Mouse (Mus musculus) lung, embryonic 14.5 days (tissue): ENCODE measurements around the gene Ank3. TPM values are rescaled to one million over a fixed set of nuclear protein-coding genes. Genes with fewer than 3 reads are reported as not detected.

Source experiments
- ATAC-seq: fragments of 200-750 bp; cut with Nextera tagmentation; 2 replicates; pipeline ENCODE4 v1.8.0; 2017; ENCODE audit warnings: mild to moderate bottlenecking, moderate TSS enrichment, moderate library complexity; ENCODE audit not compliant: insufficient read depth
- DNase-seq: peaks from one replicate; pipeline ENCODE4 v3.0.0-alpha.2; 2015
- H3K27ac ChIP-seq: fragments of 300-500 bp; sonication (generic); 2 replicates; pipeline ENCODE4 v1.5.1; 2014; ENCODE audit warnings: low read depth, mild to moderate bottlenecking, moderate library complexity
- H3K27me3 ChIP-seq: fragments of 300-500 bp; sonication (generic); 2 replicates; pipeline ENCODE4 v1.6.1; 2014; ENCODE audit warnings: low read length, control low read depth; ENCODE audit not compliant: insufficient read depth
- H3K36me3 ChIP-seq: fragments of 300-500 bp; sonication (generic); 2 replicates; pipeline ENCODE4 v1.6.1; 2014; ENCODE audit warnings: control low read depth; ENCODE audit not compliant: insufficient read depth
- H3K4me1 ChIP-seq: fragments of 300-500 bp; sonication (generic); 2 replicates; pipeline ENCODE4 v1.6.1; 2014; ENCODE audit warnings: antibody characterized with exemption, control low read depth; ENCODE audit not compliant: insufficient read depth
- H3K4me2 ChIP-seq: fragments of 300-500 bp; sonication (generic); 2 replicates; pipeline ENCODE4 v1.6.1; 2014; ENCODE audit warnings: mild to moderate bottlenecking
- H3K4me3 ChIP-seq: fragments of 300-500 bp; sonication (generic); 2 replicates; pipeline ENCODE4 v1.5.1; 2014; ENCODE audit warnings: low read depth, low read length
- H3K9ac ChIP-seq: fragments of 300-500 bp; sonication (generic); 2 replicates; pipeline ENCODE4 v1.6.1; 2014
- H3K9me3 ChIP-seq: fragments of 300-500 bp; sonication (generic); 2 replicates; pipeline ENCODE4 v1.6.1; 2016; ENCODE audit warnings: low read depth, low read length, control low read depth
- CTCF ChIP-seq: IDR thresholded peaks from 2 replicates; pipeline ENCODE4 v1.5.1; 2016; ENCODE audit warnings: antibody characterized with exemption, low read depth
- WGBS: fragments of 180-500 bp; shearing (Covaris S2); extraction: QIAGEN DNeasy Blood & Tissue Kit; methylation state at CpG from one replicate; pipeline ENCODE4 v1.1.7; 2014; 5-methylcytosine and 5-hydroxymethylcytosine counted together
- polyA plus RNA-seq: library from polyadenylated mRNA; unstranded; fragments of >200 nt; fragmentation: Nextera tagmentation; extraction: Ambion mirVana; gene quantifications from 2 replicates; pipeline ENCODE4 v1.2.1, GENCODE M21; 2014

Ank3 gene
- polyA plus RNA-seq, 1 experiment from 2014 or later: 16.2 TPM

GRCm38 (mm10) chr10:69611314-69611713 lies 212.7 kb downstream of the Ank3 start:
- peak overlapping the region; percentile 52; the same call in 1 of the 2 replicates for H3K27ac ChIP-seq
- no peak overlapping the region for H3K9ac ChIP-seq
- no peak for ATAC-seq
- H3K4me1 ChIP-seq: peaks cover 4% of the 10 kb centered on the region; the same call in 1 of the 2 replicates
- H3K4me3 ChIP-seq: no peak overlapping the region
- no peak overlapping the region for H3K4me2 ChIP-seq
- H3K36me3 ChIP-seq: no peaks in the 10 kb centered on the region
- whole genome bisulfite sequencing: 37% methylated on average over 3 of the region's 3 CpGs
- TF ChIP-seq CTCF: no peak
- H3K27me3 ChIP-seq: no peaks in the 10 kb centered on the region
- no peaks in the 10 kb centered on the region for H3K9me3 ChIP-seq
- peak; percentile 40 for DNase-seq

- ATAC-seq (peak; percentile 94), DNase-seq (peak; percentile 96)
- H3K36me3 ChIP-seq: no peaks in the 10 kb centered on the region
- H3K9me3 ChIP-seq: no peaks in the 10 kb centered on the region
- no peak overlapping the region for H3K4me2 ChIP-seq
- 27% methylated on average over 5 of the region's 5 CpGs for WGBS
- H3K4me3 ChIP-seq: no peak overlapping the region
- H3K4me1 ChIP-seq: peaks cover 4% of the 10 kb centered on the region; the same call in 1 of the 2 replicates
- TF ChIP-seq CTCF: no peak
- H3K27ac ChIP-seq: peak overlapping the region; percentile 52; the same call in 1 of the 2 replicates
- no peak overlapping the region for H3K9ac ChIP-seq
- H3K27me3 ChIP-seq: no peaks in the 10 kb centered on the region
Measured at GRCm38 (mm10) chr10:69611839-69612340, 213.3 kb downstream of the Ank3 start.

- no peak for ATAC-seq
- Histone ChIP-seq H3K4me2 (no peak overlapping the region), H3K27ac (no peak overlapping the region), H3K4me3 (no peak overlapping the region), H3K9ac (no peak overlapping the region), H3K36me3 (no peaks in the 10 kb centered on the region), H3K9me3 (no peaks in the 10 kb centered on the region), H3K27me3 (no peaks in the 10 kb centered on the region), H3K4me1 (no peaks in the 10 kb centered on the region)
- no peak for DNase-seq
- no peak for TF ChIP-seq CTCF
- 78% methylated on average over 3 of the region's 3 CpGs for WGBS
Measured at GRCm38 (mm10) chr10:69616953-69617352, 218.4 kb downstream of the Ank3 start.

- H3K4me1 ChIP-seq: no peaks in the 10 kb centered on the region
- DNase-seq: no peak
- 86% methylated on average over 16 of the region's 16 CpGs for WGBS
- TF ChIP-seq CTCF: no peak
- no peak overlapping the region for H3K27ac ChIP-seq
- H3K36me3 ChIP-seq: no peaks in the 10 kb centered on the region
- H3K4me3 ChIP-seq: no peak overlapping the region
- no peaks in the 10 kb centered on the region for H3K27me3 ChIP-seq
- H3K9me3 ChIP-seq: no peaks in the 10 kb centered on the region
- no peak overlapping the region for H3K9ac ChIP-seq
- ATAC-seq: no peak
- no peak overlapping the region for H3K4me2 ChIP-seq
Measured at GRCm38 (mm10) chr10:69617537-69618112, 219.1 kb downstream of the Ank3 start.

GRCm38 (mm10) chr10:69620692-69621382 lies 222.3 kb downstream of the Ank3 start:
- H3K27ac ChIP-seq: no peak overlapping the region
- no peaks in the 10 kb centered on the region for H3K9me3 ChIP-seq
- no peak overlapping the region for H3K9ac ChIP-seq
- DNase-seq: no peak
- no peak for TF ChIP-seq CTCF
- no peak overlapping the region for H3K4me2 ChIP-seq
- 78% methylated on average over 7 of the region's 7 CpGs for WGBS
- no peaks in the 10 kb centered on the region for H3K4me1 ChIP-seq
- H3K36me3 ChIP-seq: no peaks in the 10 kb centered on the region
- no peak for ATAC-seq
- no peaks in the 10 kb centered on the region for H3K27me3 ChIP-seq
- H3K4me3 ChIP-seq: no peak overlapping the region

GRCm38 (mm10) chr10:69627767-69628166 lies 229.2 kb downstream of the Ank3 start:
- Histone ChIP-seq H3K36me3 (no peaks in the 10 kb centered on the region), H3K9ac (no peak overlapping the region), H3K4me3 (no peak overlapping the region), H3K9me3 (no peaks in the 10 kb centered on the region), H3K27me3 (no peaks in the 10 kb centered on the region), H3K27ac (no peak overlapping the region), H3K4me1 (0 out of 2 replicates have a peak, but pooled peaks cover 4% of the 10 kb centered on the region), H3K4me2 (no peak overlapping the region)
- TF ChIP-seq CTCF: no peak
- 84% methylated on average over 3 of the region's 3 CpGs for WGBS
- DNase-seq (no peak), ATAC-seq (no peak)

- Histone ChIP-seq H3K27me3 (no peaks in the 10 kb centered on the region), H3K4me2 (no peak overlapping the region), H3K36me3 (no peaks in the 10 kb centered on the region), H3K4me1 (0 out of 2 replicates have a peak, but pooled peaks cover 4% of the 10 kb centered on the region), H3K4me3 (no peak overlapping the region), H3K9me3 (no peaks in the 10 kb centered on the region), H3K9ac (no peak overlapping the region), H3K27ac (no peak overlapping the region)
- DNase-seq (peak; percentile 19), ATAC-seq (no peak)
- TF ChIP-seq CTCF: no peak
- 34% methylated on average over 6 of the region's 6 CpGs for WGBS
Measured at GRCm38 (mm10) chr10:69628743-69629142, 230.2 kb downstream of the Ank3 start.
